Mouse (Mus musculus) testis, postnatal 14 days (tissue): Measurements from ENCODE around the gene Stum.
"Not testable (repeated sequence)": the region's sequence is repeated elsewhere in the genome, so short reads cannot be mapped to it uniquely, and the experiment has no call there.

Experiments used
- DNase-seq: peaks from one replicate; pipeline ENCODE4 v3.0.0; 2021; ENCODE audit warnings: low spot score

The Stum gene

GRCm38 (mm10) chr1:180483399-180484291 is at the start of gene Stum:
Stum (minus strand) TSS chr1:180483504.
- peak; percentile 67 for DNase-seq

GRCm38 (mm10) chr1:180532671-180533070 is 49.4 kb upstream of the Stum start:
- DNase-seq: no peak

GRCm38 (mm10) chr1:180530457-180531263 is 47.4 kb upstream of the Stum start:
- DNase-seq: no peak

GRCm38 (mm10) chr1:180529847-180530246 is 46.5 kb upstream of the Stum start:
- no peak for DNase-seq

GRCm38 (mm10) chr1:180525301-180525700 is 42.0 kb upstream of the Stum start:
- DNase-seq: no peak

GRCm38 (mm10) chr1:180523320-180523719 is 40.0 kb upstream of the Stum start:
- DNase-seq: no peak

GRCm38 (mm10) chr1:180520190-180520589 is 36.9 kb upstream of the Stum start:
- DNase-seq: no peak

GRCm38 (mm10) chr1:180519520-180519919 is 36.2 kb upstream of the Stum start:
- DNase-seq: no peak

GRCm38 (mm10) chr1:180518899-180519298 is 35.6 kb upstream of the Stum start:
- DNase-seq: not testable (repeated sequence)

GRCm38 (mm10) chr1:180518412-180518811 is 35.1 kb upstream of the Stum start:
- DNase-seq: no peak

- DNase-seq: no peak
Observed at GRCm38 (mm10) chr1:180517390-180518054, 34.2 kb upstream of the Stum start.

- no peak for DNase-seq
Observed at GRCm38 (mm10) chr1:180514077-180514476, 30.8 kb upstream of the Stum start.

GRCm38 (mm10) chr1:180510879-180511278 is 27.6 kb upstream of the Stum start:
- DNase-seq: no peak

GRCm38 (mm10) chr1:180510442-180510841 is 27.1 kb upstream of the Stum start:
- no peak for DNase-seq

- DNase-seq: no peak
Observed at GRCm38 (mm10) chr1:180508662-180509061, 25.4 kb upstream of the Stum start.

- no peak for DNase-seq
Observed at GRCm38 (mm10) chr1:180507291-180507791, 24.0 kb upstream of the Stum start.

- no peak for DNase-seq
Observed at GRCm38 (mm10) chr1:180506341-180506740, 23.0 kb upstream of the Stum start.

GRCm38 (mm10) chr1:180504899-180505298 is 21.6 kb upstream of the Stum start:
- no peak for DNase-seq

- no peak for DNase-seq
Observed at GRCm38 (mm10) chr1:180503484-180503883, 20.2 kb upstream of the Stum start.

- DNase-seq: no peak
Observed at GRCm38 (mm10) chr1:180502566-180502965, 19.3 kb upstream of the Stum start.

GRCm38 (mm10) chr1:180500641-180501040 is 17.3 kb upstream of the Stum start:
- DNase-seq: no peak

- no peak for DNase-seq
Observed at GRCm38 (mm10) chr1:180500218-180500617, 16.9 kb upstream of the Stum start.
